Mouse (Mus musculus) ES-CJ7 (cell line): ENCODE results near the gene Lmtk3.

Source experiments
- DNase-seq: peaks from one replicate; pipeline ENCODE4 v3.0.0; 2011; ENCODE audit warnings: low read depth, low spot score

Lmtk3 gene

DNA sequence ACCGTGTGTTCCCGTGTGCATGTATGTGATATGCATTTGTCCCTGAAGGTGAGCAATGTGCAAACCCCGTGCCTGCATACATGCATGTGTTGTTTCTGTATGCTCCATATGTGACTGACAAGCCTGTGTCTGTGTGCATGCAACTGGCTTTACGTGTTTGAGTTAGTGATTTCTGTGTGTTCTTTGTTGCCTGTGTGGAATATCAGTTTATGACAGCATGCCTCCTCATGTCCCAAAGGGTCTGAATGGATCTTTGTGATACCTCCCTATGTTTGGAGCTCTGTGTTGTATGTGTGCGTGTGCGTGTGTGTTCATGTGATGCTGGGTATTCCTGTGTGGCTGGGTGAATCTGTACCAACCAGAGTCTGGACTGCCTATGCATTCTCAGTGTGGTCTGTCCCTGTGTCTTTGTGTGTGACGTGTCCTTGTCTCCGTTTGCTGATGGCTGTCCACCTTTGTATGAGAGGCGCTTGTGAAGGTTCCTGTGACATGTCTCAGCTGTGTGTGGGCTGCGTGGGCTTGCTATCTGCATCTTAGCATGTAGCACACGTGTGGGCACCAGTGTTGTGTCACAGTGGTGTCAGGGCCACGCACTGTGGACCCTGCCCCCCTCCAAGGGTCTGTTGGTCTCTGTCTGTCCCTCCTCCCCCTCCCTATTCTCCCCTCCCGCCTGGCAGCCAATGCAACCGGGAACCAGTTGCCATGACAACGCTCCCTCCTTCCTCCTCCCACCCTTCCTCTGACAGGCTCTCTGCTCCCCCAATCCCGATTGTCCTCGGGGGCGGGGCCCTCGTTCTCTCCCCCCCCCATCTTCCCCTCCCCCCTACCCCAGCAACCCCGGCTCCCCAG is 1.2 kb downstream of the Lmtk3 start, which contains the start of gene Sult2b1:
TSS of gene Sult2b1 (minus strand) at position 146 of the 849 bp plus-strand sequence.
- peak; percentile 85 for DNase-seq

- no peak for DNase-seq
These were observed 2.0 kb downstream of the Lmtk3 start for GRCm38 (mm10) chr7:45785388-45786135.

GRCm38 (mm10) chr7:45786136-45786578 is 2.6 kb downstream of the Lmtk3 start:
- DNase-seq, result peak; percentile 90

GRCm38 (mm10) chr7:45786661-45787413 is 3.3 kb downstream of the Lmtk3 start:
- peak; percentile 94 for DNase-seq

- DNase-seq, result no peak
These were observed 4.1 kb downstream of the Lmtk3 start for GRCm38 (mm10) chr7:45787642-45788041.

GRCm38 (mm10) chr7:45790721-45791120 is 7.2 kb downstream of the Lmtk3 start:
- DNase-seq, result no peak

- DNase-seq, result peak; percentile 52
These were observed 8.4 kb downstream of the Lmtk3 start for GRCm38 (mm10) chr7:45791756-45792490.

DNA sequence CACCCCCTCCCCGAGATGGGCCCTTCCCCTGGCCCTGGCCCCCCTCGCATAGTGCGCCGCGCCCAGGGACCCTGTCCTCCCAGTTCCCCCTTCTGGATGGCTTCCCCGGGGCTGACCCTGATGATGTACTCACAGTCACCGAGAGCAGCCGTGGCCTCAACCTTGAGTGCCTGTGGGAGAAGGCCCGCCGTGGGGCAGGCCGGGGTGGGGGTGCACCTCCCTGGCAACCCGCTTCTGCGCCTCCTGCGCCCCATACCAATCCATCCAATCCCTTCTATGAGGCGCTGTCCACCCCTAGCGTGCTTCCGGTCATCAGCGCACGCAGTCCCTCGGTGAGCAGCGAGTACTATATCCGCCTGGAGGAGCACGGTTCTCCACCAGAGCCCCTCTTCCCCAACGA is 9.7 kb downstream of the Lmtk3 start:
- no peak for DNase-seq

- no peak for DNase-seq
These were observed 10.5 kb downstream of the Lmtk3 start for GRCm38 (mm10) chr7:45793969-45794585.

DNA sequence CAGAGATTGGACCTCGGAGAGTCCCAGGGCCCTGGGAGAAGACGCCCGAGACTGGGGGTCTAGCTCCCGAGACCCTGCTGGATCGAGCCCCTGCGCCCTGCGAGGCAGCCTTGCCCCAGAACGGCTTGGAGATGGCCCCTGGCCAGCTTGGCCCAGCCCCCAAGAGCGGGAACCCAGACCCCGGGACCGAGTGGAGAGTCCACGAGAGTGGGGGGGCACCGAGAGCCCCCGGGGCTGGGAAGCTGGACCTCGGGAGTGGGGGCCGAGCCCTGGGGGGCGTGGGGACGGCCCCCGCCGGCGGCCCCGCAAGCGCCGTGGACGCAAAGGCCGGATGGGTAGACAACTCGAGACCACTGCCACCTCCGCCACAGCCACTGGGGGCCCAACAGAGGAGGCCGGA is 11.4 kb downstream of the Lmtk3 start:
- no peak for DNase-seq

- DNase-seq, result no peak
These were observed 13.4 kb downstream of the Lmtk3 start for GRCm38 (mm10) chr7:45796950-45797349.

DNA sequence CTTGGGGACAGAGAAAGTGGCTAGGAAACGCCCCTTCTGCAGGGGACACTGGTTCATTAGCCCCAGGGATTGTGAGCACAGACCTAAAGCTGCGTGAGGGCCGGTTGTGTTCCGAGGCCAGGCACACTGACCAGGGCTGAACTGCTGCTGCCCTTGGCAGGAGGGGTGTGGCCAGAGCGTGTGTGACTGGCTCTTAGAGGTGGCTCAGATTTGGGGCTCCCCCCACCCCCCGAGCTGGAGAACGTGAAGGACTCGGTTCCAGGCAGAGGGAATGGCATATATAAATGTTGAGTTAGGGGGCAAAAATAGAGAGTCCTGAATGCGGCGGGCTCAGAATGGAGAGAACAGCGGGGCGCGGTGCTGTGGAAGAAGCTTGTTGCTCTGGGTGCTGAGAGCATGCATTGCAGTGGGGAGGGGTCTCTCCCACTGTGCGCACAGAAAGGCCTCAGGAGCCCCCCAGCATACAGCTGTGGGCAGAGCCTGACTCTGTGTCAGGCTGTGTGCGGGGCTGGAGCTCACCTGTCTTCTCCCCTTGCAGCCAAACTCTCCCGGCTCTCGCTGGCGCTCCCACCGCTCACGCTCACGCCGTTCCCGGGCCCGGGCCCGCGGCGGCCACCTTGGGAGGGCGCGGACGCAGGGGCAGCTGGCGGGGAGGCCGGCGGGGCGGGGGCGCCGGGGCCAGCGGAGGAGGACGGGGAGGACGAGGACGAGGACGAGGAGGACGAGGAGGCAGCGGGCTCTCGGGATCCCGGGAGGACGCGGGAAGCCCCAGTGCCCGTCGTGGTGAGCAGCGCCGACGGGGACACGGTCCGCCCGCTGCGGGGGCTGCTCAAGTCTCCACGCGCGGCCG is 14.3 kb downstream of the Lmtk3 start:
- DNase-seq, result no peak

DNA sequence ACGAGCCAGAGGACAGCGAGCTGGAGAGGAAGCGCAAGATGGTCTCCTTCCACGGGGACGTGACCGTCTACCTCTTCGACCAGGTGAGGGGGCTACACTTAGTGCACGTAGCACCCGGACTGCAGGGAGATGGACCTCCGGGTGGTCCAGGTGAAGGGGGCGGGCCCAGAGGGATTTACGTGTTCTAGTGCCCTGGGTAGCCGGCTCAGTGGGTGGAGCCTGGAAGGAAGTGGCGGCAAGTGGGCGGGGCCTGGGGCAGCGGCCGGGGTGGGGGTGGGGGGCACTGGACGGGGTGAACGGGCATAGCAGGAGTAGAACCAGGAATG is 14.9 kb downstream of the Lmtk3 start:
- no peak for DNase-seq

DNA sequence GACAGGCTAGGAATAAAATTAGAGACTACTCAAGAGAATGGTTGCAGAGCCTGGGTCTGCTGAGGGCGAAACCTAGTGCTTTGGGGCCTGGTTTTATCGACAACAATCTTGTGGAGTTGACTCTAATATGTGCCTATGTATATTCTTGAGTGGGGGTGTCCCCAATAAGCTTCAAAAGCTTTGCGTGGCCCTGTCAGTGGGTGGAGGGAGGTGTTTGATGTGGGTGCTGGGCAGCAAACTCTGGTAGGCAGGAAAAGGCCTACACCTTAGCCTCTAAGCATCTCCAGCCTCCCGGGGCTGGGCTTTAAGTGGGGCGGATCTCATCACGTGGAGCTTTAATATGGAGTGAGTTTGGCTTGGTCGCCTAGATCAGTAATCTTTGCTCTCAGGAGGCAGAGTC is 15.4 kb downstream of the Lmtk3 start:
- no peak for DNase-seq

- peak; percentile 77 for DNase-seq
These were observed 16.5 kb downstream of the Lmtk3 start for GRCm38 (mm10) chr7:45800001-45800400.

- peak; percentile 91 for DNase-seq
These were observed 17.1 kb downstream of the Lmtk3 start for GRCm38 (mm10) chr7:45800546-45801204.

- peak; percentile 94 for DNase-seq
These were observed 17.8 kb downstream of the Lmtk3 start for GRCm38 (mm10) chr7:45801348-45801747.

DNA sequence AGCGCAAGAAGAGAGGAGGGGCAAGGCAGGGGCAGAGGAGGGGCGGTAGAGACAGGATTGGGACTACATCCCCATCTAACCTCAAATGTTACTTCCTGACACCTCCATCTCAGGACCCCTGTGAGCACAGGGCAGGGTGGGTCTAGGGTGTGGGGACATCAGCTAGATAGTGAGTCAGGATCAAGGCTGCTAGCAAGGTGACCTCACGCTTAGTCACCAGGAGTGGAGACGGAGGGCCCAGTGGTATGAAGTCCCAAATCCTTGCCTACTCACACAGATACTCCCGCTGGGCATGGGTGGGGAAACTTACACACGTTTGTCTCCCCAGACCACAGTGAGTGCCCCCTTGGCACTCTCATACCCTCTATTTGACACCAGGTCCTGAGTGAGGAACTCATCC is 19.0 kb downstream of the Lmtk3 start:
- DNase-seq, result no peak

DNA sequence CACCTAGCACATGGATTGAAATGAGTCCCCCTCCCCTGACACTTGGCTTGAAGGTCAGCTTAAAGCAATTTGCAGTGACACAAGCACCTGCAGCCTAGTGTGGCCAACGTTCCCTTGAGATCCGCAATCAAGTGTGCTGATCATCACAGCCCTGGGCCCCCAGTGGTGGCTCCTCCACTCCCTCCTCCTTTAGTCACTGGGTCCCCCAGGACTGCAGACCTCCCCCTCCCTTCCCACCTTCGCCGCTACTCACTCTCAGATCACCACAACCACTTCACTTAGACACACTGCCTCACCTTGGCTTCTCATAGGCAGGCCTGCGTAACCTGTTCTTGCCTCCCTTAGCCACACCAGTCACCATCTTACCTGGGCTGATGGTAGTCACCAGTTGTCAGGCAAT is 22.4 kb downstream of the Lmtk3 start:
- DNase-seq, result no peak

GRCm38 (mm10) chr7:45808471-45808870 is 24.9 kb downstream of the Lmtk3 start:
- DNase-seq, result no peak
